Mouse (Mus musculus) midbrain, embryonic 10.5 days (tissue): ENCODE data around the gene Crybb1. TPM values are rescaled to one million over a fixed set of nuclear protein-coding genes. Genes with fewer than 3 reads are reported as not detected.

Experiments
- DNase-seq: peaks from one replicate; pipeline ENCODE4 v3.0.0-alpha.2; 2017; ENCODE audit warnings: low spot score
- H3K27ac ChIP-seq: fragments of 300-500 bp; sonication (generic); replicated peaks from 2 replicates; pipeline ENCODE4 v1.5.1; 2016; ENCODE audit warnings: mild to moderate bottlenecking
- H3K27me3 ChIP-seq: fragments of 300-500 bp; sonication (generic); 2 replicates; pipeline ENCODE4 v1.6.1; 2016; ENCODE audit warnings: low read depth, mild to moderate bottlenecking; ENCODE audit not compliant: poor library complexity, severe bottlenecking
- H3K36me3 ChIP-seq: fragments of 300-500 bp; sonication (generic); 2 replicates; pipeline ENCODE4 v1.6.1; 2016; ENCODE audit warnings: mild to moderate bottlenecking, moderate library complexity
- H3K4me1 ChIP-seq: fragments of 300-500 bp; sonication (generic); 2 replicates; pipeline ENCODE4 v1.6.1; 2016
- H3K4me3 ChIP-seq: fragments of 300-500 bp; sonication (generic); 2 replicates; pipeline ENCODE4 v1.5.1; 2016; ENCODE audit warnings: mild to moderate bottlenecking, moderate library complexity
- H3K9me3 ChIP-seq: fragments of 300-500 bp; sonication (generic); replicated peaks from 2 replicates; pipeline ENCODE4 v1.6.1; 2016; ENCODE audit warnings: mild to moderate bottlenecking
- WGBS: fragments of 180-500 bp; shearing (Covaris S2); methylation state at CpG from one replicate; pipeline ENCODE4 v1.1.7; 2016; 5-methylcytosine and 5-hydroxymethylcytosine counted together
- polyA plus RNA-seq: library from polyadenylated mRNA; unstranded; fragments of >200 nt; fragmentation: Nextera tagmentation; extraction: Ambion mirVana; gene quantifications from 2 replicates; pipeline ENCODE4 v1.2.1, GENCODE M21; 2016

The Crybb1 gene
- polyA plus RNA-seq, 1 experiment from 2014 or later: 0.41 TPM

- Histone ChIP-seq H3K36me3 (no peaks in the 10 kb centered on the region), H3K4me3 (no peak overlapping the region), H3K9me3 (no peaks in the 10 kb centered on the region), H3K4me1 (peaks cover 39% of the 10 kb centered on the region), H3K27me3 (no peaks in the 10 kb centered on the region), H3K27ac (no peak overlapping the region)
- DNase-seq: no peak
- WGBS: 87% methylated on average over 17 of the region's 17 CpGs
Measured at GRCm38 (mm10) chr5:112292343-112292980, 36.8 kb downstream of the Crybb1 start.

DNA sequence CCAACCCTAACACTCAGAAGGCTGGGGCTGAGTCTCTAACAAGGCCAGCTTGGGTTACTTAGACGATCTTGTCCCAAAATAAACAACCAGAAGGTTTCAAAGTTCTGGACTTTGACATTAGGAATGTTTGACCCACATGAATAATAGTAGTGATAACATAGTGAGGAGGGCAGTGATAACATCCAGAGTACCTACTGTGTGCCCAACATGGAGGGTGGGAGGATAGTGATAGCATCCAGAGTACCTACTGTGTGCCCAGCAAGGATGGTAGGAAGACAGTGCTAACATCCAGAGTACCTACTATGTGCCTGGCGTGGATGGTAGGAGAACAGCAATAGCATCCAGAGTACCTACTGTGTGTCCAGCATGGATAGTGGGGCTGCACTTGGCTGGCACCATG lies 38.2 kb downstream of the Crybb1 start:
- no peaks in the 10 kb centered on the region for H3K36me3 ChIP-seq
- WGBS: 85% methylated on average over 2 of the region's 2 CpGs
- H3K4me3 ChIP-seq: no peak overlapping the region
- H3K27ac ChIP-seq: no peak overlapping the region
- no peaks in the 10 kb centered on the region for H3K9me3 ChIP-seq
- no peak for DNase-seq
- peaks cover 32% of the 10 kb centered on the region for H3K4me1 ChIP-seq
- no peaks in the 10 kb centered on the region for H3K27me3 ChIP-seq

DNA sequence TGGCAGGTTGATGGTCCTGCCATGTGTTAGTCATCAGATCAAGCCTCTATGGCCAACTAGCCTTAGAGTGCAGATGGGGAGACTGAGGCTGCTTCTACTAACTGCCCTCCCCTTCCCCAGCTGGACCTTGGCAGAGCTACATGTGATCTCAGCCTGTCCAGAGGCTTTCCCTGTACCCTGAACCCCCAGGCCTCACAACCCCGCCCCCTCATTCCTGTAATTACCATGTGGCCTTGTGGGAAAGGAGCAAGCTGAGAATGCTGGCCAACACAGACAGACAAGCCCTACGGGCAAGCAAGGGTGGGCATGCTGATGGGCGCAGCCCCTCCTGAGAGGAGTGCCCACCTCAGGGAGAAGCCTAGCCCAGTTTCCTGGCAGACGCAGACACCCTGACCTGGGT lies 39.1 kb downstream of the Crybb1 start:
- Histone ChIP-seq H3K9me3 (no peaks in the 10 kb centered on the region), H3K27me3 (no peaks in the 10 kb centered on the region), H3K4me1 (peaks cover 32% of the 10 kb centered on the region), H3K36me3 (no peaks in the 10 kb centered on the region), H3K4me3 (no peak overlapping the region), H3K27ac (peak overlapping the region; percentile 61; the same call in 1 of the 2 replicates)
- DNase-seq: no peak
- 69% methylated on average over 4 of the region's 4 CpGs for WGBS

DNA sequence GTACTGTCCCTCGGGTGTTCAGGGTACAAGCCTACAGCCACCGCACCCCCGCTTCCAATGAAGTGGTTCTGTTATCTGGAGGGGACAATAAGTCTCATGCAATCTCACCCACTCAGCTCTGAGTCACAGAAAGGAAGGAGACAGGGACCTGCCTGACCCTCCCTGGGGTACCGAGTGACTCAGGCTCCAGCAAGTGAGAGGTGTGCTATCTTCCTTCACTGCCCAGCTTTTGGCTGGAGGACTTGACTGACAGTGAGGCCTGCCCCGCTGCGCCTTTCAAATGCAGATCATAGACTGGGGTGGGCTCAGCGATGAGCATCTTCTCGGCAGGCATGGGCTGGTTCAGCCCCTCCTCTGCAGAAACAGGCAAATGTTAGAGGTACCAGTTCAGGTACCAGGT lies 39.5 kb downstream of the Crybb1 start:
- no peaks in the 10 kb centered on the region for H3K27me3 ChIP-seq
- H3K27ac ChIP-seq: peak overlapping the region; percentile 61
- H3K4me1 ChIP-seq: peaks cover 32% of the 10 kb centered on the region
- no peak for DNase-seq
- H3K4me3 ChIP-seq: no peak overlapping the region
- no peaks in the 10 kb centered on the region for H3K9me3 ChIP-seq
- 29% methylated on average over 8 of the region's 8 CpGs for WGBS
- H3K36me3 ChIP-seq: no peaks in the 10 kb centered on the region

- Histone ChIP-seq H3K27me3 (no peaks in the 10 kb centered on the region), H3K9me3 (no peaks in the 10 kb centered on the region), H3K4me1 (peaks cover 32% of the 10 kb centered on the region), H3K4me3 (no peak overlapping the region), H3K27ac (peak overlapping the region; percentile 61), H3K36me3 (no peaks in the 10 kb centered on the region)
- DNase-seq: no peak
- WGBS: 54% methylated on average over 8 of the region's 8 CpGs
Measured at GRCm38 (mm10) chr5:112295564-112295963, 39.9 kb downstream of the Crybb1 start.

DNA sequence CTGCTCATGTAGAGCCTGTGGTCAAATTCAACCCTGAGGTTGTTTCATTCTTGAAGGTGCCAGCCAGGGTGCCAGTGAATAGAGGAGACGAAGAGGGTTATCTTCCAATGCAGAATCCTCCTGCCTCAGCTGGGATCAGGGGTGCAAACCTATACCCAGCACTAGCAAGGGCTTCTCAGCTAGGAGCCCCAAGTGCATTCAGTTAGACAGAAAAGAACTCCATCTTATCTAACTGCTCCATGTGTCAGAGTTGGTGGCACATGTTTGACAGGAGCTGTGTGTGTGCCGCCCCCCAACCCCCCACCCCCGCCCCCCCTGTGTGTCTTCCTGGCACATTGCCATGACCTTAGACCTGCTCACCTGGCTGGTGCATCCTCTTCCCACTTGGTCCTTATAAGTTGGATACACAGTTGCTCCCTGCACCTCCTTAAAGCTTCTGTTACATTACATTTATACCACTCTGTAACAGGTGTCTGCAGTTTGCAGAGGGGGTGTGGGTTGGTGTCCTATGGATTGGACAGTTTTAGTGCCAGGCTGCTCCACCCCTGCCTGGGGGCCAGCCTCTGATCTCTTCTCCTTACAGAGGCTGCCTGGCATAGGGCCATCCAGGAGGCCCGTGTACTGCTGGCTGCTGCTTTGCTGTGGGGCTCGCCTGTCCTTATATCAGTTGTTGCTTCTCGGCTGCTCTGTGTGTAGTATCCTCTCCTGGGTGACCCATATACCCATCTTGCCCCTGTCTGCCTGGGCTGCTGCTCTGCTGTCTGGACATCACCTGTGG lies 41.0 kb downstream of the Crybb1 start:
- Histone ChIP-seq H3K4me3 (no peak overlapping the region), H3K9me3 (no peaks in the 10 kb centered on the region), H3K4me1 (peaks cover 32% of the 10 kb centered on the region), H3K36me3 (no peaks in the 10 kb centered on the region), H3K27me3 (no peaks in the 10 kb centered on the region), H3K27ac (0 out of 2 replicates have a peak overlapping the region, but pooled peaks have one; percentile 39)
- 80% methylated on average over 6 of the region's 6 CpGs for WGBS
- DNase-seq: no peak

- Histone ChIP-seq H3K36me3 (no peaks in the 10 kb centered on the region), H3K27ac (0 out of 2 replicates have a peak overlapping the region, but pooled peaks have one; percentile 39), H3K4me1 (peaks cover 29% of the 10 kb centered on the region), H3K9me3 (no peaks in the 10 kb centered on the region), H3K27me3 (no peaks in the 10 kb centered on the region), H3K4me3 (no peak overlapping the region)
- no peak for DNase-seq
- WGBS: 76% methylated on average over 2 of the region's 2 CpGs
Measured at GRCm38 (mm10) chr5:112297257-112297656, 41.6 kb downstream of the Crybb1 start.

DNA sequence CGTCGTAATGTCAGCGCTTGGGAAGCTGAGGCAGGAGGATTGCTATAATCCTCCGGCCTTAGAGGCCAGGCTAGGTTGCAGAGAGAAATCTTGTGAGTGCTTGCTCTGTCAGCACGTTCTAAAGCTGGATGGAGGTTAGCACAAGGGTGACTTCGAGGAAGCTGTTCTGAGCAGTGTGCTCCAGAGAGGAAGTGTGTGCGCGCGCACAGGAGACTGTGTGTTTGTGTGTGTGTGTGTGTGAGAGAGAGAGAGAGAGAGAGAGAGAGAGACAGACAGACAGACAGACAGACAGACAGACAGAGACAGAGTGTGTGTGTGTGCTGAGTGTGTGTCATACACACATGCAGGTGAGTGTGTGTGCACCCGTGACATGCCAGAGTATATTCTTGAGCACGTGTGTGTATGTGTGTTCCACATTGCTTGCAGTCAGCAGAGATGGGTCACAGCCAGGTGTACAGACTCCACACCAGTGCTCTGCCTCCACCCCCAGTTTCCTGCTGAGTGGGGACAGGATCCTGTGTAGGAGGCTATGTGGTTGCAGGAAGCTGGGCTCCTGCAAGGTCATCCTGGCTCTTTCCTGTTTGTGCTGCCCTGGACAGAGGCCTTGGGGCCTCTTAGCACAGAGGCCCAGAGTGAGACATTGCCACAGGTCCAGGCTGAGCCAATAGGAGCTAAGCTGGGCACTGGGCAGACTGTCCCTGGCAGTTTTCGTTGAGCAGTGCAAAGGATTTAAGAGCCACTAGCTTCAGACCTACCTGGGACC lies 42.8 kb downstream of the Crybb1 start:
- DNase-seq: no peak
- Histone ChIP-seq H3K4me1 (peaks cover 24% of the 10 kb centered on the region), H3K9me3 (no peaks in the 10 kb centered on the region), H3K27me3 (no peaks in the 10 kb centered on the region), H3K36me3 (no peaks in the 10 kb centered on the region), H3K27ac (no peak overlapping the region), H3K4me3 (no peak overlapping the region)
- 92% methylated on average over 12 of the region's 12 CpGs for WGBS

DNA sequence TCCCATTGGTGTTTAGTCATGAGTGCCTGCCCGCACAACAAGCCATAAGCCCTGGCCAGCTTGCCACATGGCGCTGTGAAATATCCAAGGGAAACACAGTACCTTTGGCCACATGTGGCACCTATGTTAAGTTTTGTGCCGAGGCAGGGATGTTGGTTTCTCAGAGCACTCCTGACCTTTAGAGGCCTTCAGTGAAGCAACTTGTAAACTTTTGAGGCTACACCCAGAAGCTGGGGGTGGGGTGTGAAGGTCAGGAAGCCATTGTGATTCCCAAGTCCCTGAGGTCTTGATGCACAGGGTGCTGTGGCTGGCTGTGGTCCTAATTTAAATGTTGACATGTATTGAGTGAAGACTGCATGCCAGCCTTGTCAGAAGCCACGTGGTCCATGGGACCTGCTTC lies 43.8 kb downstream of the Crybb1 start:
- Histone ChIP-seq H3K4me1 (peaks cover 21% of the 10 kb centered on the region), H3K27me3 (no peaks in the 10 kb centered on the region), H3K36me3 (no peaks in the 10 kb centered on the region), H3K4me3 (no peak overlapping the region), H3K9me3 (no peaks in the 10 kb centered on the region), H3K27ac (no peak overlapping the region; the same call in 1 of the 2 replicates)
- no peak for DNase-seq
- WGBS: 89% methylated on average over 4 of the region's 4 CpGs

DNA sequence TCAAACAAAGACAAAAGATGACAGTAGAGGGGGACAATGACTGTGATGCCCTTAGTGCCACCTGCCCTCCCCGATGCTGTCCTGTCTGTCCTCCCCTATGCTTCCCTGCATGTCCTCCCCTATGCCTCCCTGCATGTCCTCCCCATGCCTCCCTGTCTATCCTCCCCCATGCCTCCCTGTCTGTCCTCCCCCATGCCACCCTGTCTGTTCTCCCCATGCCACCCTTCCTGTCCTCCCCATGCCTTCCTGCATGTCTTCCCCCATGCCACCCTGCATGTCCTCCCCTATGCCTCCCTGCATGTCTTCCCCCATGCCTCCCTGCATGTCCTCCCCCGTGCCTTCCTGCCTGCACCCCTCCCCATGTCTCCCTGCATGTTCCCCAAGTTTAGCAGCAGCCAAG lies 44.5 kb downstream of the Crybb1 start:
- 0 out of 2 replicates have a peak, but pooled peaks cover 6% of the 10 kb centered on the region for H3K36me3 ChIP-seq
- H3K27me3 ChIP-seq: no peaks in the 10 kb centered on the region
- 92% methylated on average over 2 of the region's 2 CpGs for WGBS
- H3K27ac ChIP-seq: no peak overlapping the region
- H3K9me3 ChIP-seq: no peaks in the 10 kb centered on the region
- peaks cover 14% of the 10 kb centered on the region for H3K4me1 ChIP-seq
- H3K4me3 ChIP-seq: no peak overlapping the region
- DNase-seq: no peak

GRCm38 (mm10) chr5:112300721-112301308 lies 45.2 kb downstream of the Crybb1 start:
- DNase-seq: no peak
- H3K36me3 ChIP-seq: peaks cover 11% of the 10 kb centered on the region; the same call in 1 of the 2 replicates
- no peak overlapping the region for H3K27ac ChIP-seq
- no peaks in the 10 kb centered on the region for H3K27me3 ChIP-seq
- 90% methylated on average over 6 of the region's 6 CpGs for WGBS
- no peak overlapping the region for H3K4me3 ChIP-seq
- no peaks in the 10 kb centered on the region for H3K9me3 ChIP-seq
- peaks cover 7% of the 10 kb centered on the region for H3K4me1 ChIP-seq

GRCm38 (mm10) chr5:112301694-112302093 lies 46.1 kb downstream of the Crybb1 start:
- Histone ChIP-seq H3K9me3 (no peaks in the 10 kb centered on the region), H3K27ac (no peak overlapping the region), H3K27me3 (no peaks in the 10 kb centered on the region), H3K4me1 (no peaks in the 10 kb centered on the region), H3K4me3 (no peak overlapping the region), H3K36me3 (peaks cover 19% of the 10 kb centered on the region; the same call in 1 of the 2 replicates)
- no peak for DNase-seq
- 82% methylated on average over 4 of the region's 4 CpGs for WGBS
